Mouse (Mus musculus): Measurements from ENCODE around the gene Ust. TPM values are rescaled to one million over a fixed set of nuclear protein-coding genes. Genes with fewer than 3 reads are reported as not detected.
A peak's percentile ranks its signal among the peaks of the same experiment; 100 is the strongest.

Ust gene
- polyA plus RNA-seq, 1 experiment from 2014 or later = 5.7 TPM

DNA sequence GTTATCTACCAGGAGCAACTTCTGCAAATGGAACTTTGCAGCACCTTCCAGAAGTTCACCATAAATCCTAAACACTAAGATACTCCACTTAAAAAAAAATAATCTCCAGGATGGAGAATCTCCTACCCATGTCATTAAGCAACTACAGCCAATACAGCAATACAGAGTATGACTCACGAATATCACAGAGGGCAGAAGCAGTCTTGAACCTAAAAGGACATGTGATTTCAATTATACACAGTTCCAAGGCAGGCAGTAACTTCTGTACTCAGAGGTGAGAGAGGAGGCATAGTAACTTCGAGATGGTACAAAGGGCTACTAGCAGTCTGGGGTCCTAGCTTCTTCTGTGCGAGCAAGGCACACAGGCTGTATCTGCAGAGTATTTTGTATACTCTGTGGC, 49.1 kb downstream of the Ust start:
- Histone ChIP-seq H3K9me3 (no peaks in the 10 kb centered on the region), H3K9ac (replicated peaks) (no peak overlapping the region), H3K27ac (no peak overlapping the region), H3K4me3 (replicated peaks) (no peak overlapping the region), H3K4me2 (no peak overlapping the region), H3K36me3 (no peaks in the 10 kb centered on the region), H3K27me3 (no peaks in the 10 kb centered on the region), H3K4me1 (replicated peaks) (peaks cover 20% of the 10 kb centered on the region; the same call in 1 of the 2 replicates)
- ATAC-seq (ENCODE audit: insufficient number of reproducible peaks, insufficient read depth, low FRiP score, low TSS enrichment, low read depth) = no peak
- 30% methylated on average over 3 of the region's 3 CpGs for WGBS

DNA sequence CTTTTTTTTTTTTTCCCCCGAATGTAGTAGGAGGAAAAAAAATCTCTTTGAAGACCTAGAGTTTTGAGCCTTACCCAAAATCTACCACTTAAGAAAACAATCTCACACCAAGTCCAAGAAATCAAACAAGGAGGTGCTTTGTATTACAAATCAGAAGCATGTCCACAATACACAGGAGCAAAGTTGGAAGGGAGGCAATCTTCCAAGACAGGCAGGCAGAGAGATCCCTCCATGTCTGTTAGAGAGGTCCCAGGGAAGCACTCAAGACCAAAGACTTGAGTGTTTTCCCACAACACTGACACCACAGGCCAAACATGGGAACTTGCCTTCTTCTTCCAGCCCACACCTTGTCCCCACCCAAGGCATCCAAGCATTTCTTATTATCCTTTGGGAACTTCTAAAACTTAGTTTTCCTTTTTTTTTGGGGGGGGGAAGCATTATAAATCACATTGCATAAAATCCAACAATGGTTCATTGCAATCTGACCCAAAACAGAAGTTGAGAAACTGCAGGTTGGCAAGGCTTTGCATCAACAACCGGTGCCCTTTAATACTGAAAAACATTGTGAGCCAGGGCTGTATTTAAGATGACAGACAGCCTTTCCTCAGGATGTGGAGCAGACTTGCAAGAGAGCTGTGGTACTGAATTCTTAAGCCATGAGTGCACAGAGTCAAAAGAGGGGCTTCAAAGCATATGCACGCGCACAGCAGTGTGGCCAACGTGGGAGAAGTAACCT, 49.8 kb downstream of the Ust start:
- Histone ChIP-seq H3K36me3 (no peaks in the 10 kb centered on the region), H3K9me3 (no peaks in the 10 kb centered on the region), H3K9ac (replicated peaks) (no peak overlapping the region), H3K27me3 (no peaks in the 10 kb centered on the region), H3K4me2 (no peak overlapping the region), H3K27ac (no peak overlapping the region), H3K4me1 (replicated peaks) (peaks cover 20% of the 10 kb centered on the region; the same call in 1 of the 2 replicates), H3K4me3 (replicated peaks) (no peak overlapping the region)
- ATAC-seq (ENCODE audit: insufficient number of reproducible peaks, insufficient read depth, low FRiP score, low TSS enrichment, low read depth) = no peak
- WGBS = 67% methylated on average over 5 of the region's 5 CpGs

DNA sequence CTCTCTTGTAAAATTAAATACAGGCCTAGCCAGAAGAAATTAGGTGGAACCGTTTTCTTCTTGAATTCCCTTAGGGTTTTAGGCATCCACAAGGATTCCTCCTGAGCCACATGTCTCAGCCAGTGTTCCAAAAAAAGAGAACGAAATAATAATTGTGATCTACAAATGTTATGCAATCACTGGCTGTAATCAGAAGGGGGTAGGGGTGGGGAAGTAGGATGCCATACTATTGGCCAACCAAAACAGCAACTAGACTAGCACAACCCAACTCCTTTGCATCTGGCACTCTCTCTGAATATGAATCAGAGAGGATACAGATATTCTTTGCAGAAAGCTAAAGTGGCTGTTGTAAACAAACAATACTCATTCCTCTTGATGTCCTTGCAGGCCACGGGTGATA, 52.7 kb downstream of the Ust start:
- Histone ChIP-seq H3K9me3 (no peaks in the 10 kb centered on the region), H3K4me1 (replicated peaks) (peaks cover 25% of the 10 kb centered on the region; the same call in 1 of the 2 replicates), H3K9ac (replicated peaks) (no peak overlapping the region), H3K27me3 (no peaks in the 10 kb centered on the region), H3K27ac (no peak overlapping the region), H3K4me2 (no peak overlapping the region), H3K4me3 (replicated peaks) (no peak overlapping the region), H3K36me3 (no peaks in the 10 kb centered on the region)
- ATAC-seq (ENCODE audit: insufficient number of reproducible peaks, insufficient read depth, low FRiP score, low TSS enrichment, low read depth) = no peak
- 85% methylated on average over 3 of the region's 3 CpGs for WGBS

DNA sequence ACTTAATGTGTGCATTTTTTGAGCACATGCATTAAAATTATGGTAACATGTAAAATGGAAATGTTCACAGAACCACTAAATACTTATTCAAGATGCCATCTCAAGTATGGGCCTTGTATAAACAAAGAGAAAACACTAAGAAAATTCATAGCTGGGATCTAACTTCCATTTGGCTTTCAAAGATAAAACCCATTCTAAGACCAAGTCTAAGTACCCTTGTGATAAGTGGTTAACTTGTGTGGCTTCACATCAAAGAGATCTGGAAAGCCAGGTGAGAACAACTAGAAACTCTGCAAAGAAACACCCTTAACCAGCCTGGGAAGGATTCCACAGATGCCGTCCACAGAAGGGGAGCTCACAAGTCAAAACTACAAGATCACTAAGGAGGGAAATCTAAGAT, 53.4 kb downstream of the Ust start:
- no peaks in the 10 kb centered on the region for H3K36me3 ChIP-seq
- H3K27ac ChIP-seq = no peak overlapping the region
- no peak overlapping the region for H3K4me3 ChIP-seq (replicated peaks)
- peaks cover 19% of the 10 kb centered on the region; the same call in 1 of the 2 replicates for H3K4me1 ChIP-seq (replicated peaks)
- H3K9ac ChIP-seq (replicated peaks) = no peak overlapping the region
- no peaks in the 10 kb centered on the region for H3K9me3 ChIP-seq
- H3K4me2 ChIP-seq = no peak overlapping the region
- H3K27me3 ChIP-seq = no peaks in the 10 kb centered on the region
- no peak for ATAC-seq (ENCODE audit: insufficient number of reproducible peaks, insufficient read depth, low FRiP score, low TSS enrichment, low read depth)
- 73% methylated on average over 1 of the region's 1 CpGs for WGBS

DNA sequence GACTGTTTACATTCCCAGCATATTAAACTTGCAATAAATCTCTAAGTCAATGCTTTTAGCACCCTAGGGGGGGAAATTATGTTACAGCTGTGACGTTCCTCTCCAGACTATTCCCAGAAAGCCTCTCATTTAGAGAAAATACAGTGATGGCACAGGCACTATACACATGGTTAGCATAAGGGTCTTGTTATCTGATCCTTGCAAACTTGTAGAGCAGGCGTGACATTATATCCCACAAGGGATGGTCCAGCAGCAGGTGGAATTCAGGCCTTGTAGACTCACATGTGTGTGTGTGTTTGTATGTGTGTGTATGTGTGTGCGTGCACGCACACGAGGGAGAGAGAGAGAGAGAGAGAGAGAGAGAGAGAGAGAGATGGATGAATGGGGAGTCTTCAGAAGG, 57.3 kb downstream of the Ust start:
- Histone ChIP-seq H3K27ac (no peak overlapping the region), H3K36me3 (no peaks in the 10 kb centered on the region), H3K4me2 (no peak overlapping the region), H3K9ac (replicated peaks) (no peak overlapping the region), H3K27me3 (no peaks in the 10 kb centered on the region), H3K4me3 (replicated peaks) (no peak overlapping the region), H3K4me1 (replicated peaks) (peaks cover 6% of the 10 kb centered on the region; the same call in 1 of the 2 replicates), H3K9me3 (no peaks in the 10 kb centered on the region)
- WGBS = 68% methylated on average over 5 of the region's 5 CpGs
- ATAC-seq (ENCODE audit: insufficient number of reproducible peaks, insufficient read depth, low FRiP score, low TSS enrichment, low read depth) = no peak

DNA sequence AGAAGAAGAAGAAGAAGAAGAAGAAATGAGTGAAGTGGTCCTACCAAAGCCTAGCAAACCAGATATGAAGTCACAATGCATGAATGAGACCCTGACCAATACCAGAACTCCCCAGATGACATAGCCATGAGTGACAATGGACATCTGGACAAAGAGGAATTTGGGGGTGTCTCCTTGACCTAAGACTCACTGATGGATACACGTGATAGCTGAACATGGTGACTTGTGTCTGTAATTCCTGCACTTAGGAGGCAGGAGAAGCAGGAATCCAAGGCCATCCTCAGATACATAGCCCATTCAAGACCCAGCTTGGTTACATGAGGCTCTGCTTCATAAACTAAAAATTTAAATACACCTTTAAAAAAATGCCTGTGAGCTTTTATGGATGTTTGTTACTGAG, 63.9 kb downstream of the Ust start:
- no peak overlapping the region for H3K4me3 ChIP-seq (replicated peaks)
- ATAC-seq (ENCODE audit: insufficient number of reproducible peaks, insufficient read depth, low FRiP score, low TSS enrichment, low read depth) = no peak
- no peak overlapping the region for H3K4me2 ChIP-seq
- peaks cover 3% of the 10 kb centered on the region for H3K4me1 ChIP-seq (replicated peaks)
- H3K27ac ChIP-seq = no peak overlapping the region
- H3K9ac ChIP-seq (replicated peaks) = no peak overlapping the region
- 58% methylated on average over 1 of the region's 1 CpGs for WGBS
- no peaks in the 10 kb centered on the region for H3K27me3 ChIP-seq
- H3K9me3 ChIP-seq = peaks cover 6% of the 10 kb centered on the region; the same call in 1 of the 2 replicates
- no peaks in the 10 kb centered on the region for H3K36me3 ChIP-seq

DNA sequence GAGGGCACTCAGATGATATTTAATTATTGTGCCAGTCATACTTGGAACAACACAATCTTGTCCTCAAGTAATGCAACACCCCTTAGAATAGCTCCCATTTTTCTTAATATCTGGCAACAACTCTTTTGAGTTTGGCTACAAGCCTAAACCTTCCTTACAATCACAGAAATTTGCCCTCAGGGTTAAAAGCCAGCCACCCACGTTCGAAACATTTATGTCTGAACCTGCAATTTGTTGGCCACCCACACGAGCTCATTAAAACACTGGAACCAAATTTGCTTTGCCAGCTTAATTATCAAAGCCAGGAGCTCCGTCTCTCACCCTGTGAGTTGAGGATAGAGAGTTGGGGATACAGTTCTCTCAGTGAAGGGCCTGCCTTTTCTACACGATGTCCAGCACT, 70.9 kb downstream of the Ust start:
- peaks cover 27% of the 10 kb centered on the region for H3K4me1 ChIP-seq (replicated peaks)
- H3K4me2 ChIP-seq = no peak overlapping the region
- no peaks in the 10 kb centered on the region for H3K9me3 ChIP-seq
- no peaks in the 10 kb centered on the region for H3K36me3 ChIP-seq
- H3K27me3 ChIP-seq = peaks cover 16% of the 10 kb centered on the region
- no peak overlapping the region for H3K9ac ChIP-seq (replicated peaks)
- H3K27ac ChIP-seq = no peak overlapping the region
- WGBS = 17% methylated on average over 5 of the region's 5 CpGs
- no peak for ATAC-seq (ENCODE audit: insufficient number of reproducible peaks, insufficient read depth, low FRiP score, low TSS enrichment, low read depth)
- H3K4me3 ChIP-seq (replicated peaks) = no peak overlapping the region

DNA sequence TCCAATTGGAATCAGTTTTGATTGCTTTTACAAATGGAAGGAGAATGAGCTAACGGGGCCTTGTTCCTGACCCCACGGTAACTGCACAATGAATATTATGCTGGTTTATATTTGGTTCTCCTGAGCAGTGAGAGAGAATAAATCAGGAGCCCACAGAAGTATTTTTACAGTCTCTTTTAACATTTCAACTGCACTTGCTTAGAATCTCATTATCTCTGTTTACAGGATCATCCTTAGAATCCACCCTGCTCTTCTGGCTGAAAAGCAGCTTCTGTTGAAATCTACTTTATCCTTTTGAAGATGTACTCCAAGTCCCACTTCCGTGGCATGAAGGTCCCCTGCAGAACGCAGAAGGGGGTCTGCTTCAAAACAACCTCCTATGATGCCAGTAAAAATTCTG, 71.7 kb downstream of the Ust start:
- no peak overlapping the region for H3K4me2 ChIP-seq
- ATAC-seq (ENCODE audit: insufficient number of reproducible peaks, insufficient read depth, low FRiP score, low TSS enrichment, low read depth) = no peak
- H3K4me1 ChIP-seq (replicated peaks) = peaks cover 27% of the 10 kb centered on the region
- no peak overlapping the region for H3K4me3 ChIP-seq (replicated peaks)
- no peaks in the 10 kb centered on the region for H3K9me3 ChIP-seq
- H3K36me3 ChIP-seq = no peaks in the 10 kb centered on the region
- H3K27ac ChIP-seq = no peak overlapping the region
- peaks cover 19% of the 10 kb centered on the region for H3K27me3 ChIP-seq
- 28% methylated on average over 4 of the region's 4 CpGs for WGBS
- no peak overlapping the region for H3K9ac ChIP-seq (replicated peaks)

DNA sequence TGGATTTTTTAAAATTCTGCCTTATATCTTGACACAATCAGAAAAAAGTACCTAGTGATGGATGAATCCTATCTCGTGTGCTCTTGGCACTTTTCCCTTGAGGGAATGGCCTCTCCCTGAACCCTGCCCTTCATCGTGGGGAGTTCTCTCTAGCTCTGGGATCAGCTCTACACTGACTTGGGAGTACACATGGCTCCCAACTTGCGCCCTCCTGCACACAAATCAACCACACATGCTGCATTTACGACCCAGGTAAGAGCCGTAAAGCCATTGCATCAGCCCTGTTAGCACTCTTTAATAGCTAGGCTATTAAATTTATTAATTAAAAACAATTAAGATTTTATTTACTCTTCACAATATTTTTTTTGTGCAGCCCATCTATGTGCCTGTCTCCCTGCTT, 74.6 kb downstream of the Ust start:
- Histone ChIP-seq H3K4me3 (replicated peaks) (no peak overlapping the region), H3K4me2 (no peak overlapping the region), H3K4me1 (replicated peaks) (peaks cover 24% of the 10 kb centered on the region), H3K27me3 (peaks cover 31% of the 10 kb centered on the region), H3K36me3 (no peaks in the 10 kb centered on the region), H3K9ac (replicated peaks) (no peak overlapping the region), H3K27ac (no peak overlapping the region), H3K9me3 (no peaks in the 10 kb centered on the region)
- peak; percentile 66; the same call in 1 of the 2 replicates for ATAC-seq (ENCODE audit: insufficient number of reproducible peaks, insufficient read depth, low FRiP score, low TSS enrichment, low read depth)
- WGBS = 12% methylated on average over 5 of the region's 5 CpGs

DNA sequence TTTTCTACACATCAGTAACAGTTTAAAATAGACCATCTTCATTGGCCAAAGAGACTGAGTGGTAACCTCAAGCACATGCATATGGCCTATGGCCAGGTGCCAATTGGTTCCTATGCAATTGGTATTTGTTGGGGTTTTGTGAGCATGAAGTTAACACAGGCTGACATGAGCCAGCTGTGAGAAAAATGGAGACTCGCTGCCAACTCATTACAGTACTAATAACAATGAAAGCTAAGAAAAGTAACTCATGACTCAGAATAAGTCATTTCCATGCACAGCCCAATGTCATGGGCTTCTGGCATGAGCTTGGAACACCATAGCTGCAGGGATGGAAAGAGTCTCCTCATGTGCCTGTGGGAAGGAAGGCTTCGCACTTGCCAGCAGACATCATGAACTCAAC, 86.8 kb downstream of the Ust start:
- no peak for ATAC-seq (ENCODE audit: insufficient number of reproducible peaks, insufficient read depth, low FRiP score, low TSS enrichment, low read depth)

DNA sequence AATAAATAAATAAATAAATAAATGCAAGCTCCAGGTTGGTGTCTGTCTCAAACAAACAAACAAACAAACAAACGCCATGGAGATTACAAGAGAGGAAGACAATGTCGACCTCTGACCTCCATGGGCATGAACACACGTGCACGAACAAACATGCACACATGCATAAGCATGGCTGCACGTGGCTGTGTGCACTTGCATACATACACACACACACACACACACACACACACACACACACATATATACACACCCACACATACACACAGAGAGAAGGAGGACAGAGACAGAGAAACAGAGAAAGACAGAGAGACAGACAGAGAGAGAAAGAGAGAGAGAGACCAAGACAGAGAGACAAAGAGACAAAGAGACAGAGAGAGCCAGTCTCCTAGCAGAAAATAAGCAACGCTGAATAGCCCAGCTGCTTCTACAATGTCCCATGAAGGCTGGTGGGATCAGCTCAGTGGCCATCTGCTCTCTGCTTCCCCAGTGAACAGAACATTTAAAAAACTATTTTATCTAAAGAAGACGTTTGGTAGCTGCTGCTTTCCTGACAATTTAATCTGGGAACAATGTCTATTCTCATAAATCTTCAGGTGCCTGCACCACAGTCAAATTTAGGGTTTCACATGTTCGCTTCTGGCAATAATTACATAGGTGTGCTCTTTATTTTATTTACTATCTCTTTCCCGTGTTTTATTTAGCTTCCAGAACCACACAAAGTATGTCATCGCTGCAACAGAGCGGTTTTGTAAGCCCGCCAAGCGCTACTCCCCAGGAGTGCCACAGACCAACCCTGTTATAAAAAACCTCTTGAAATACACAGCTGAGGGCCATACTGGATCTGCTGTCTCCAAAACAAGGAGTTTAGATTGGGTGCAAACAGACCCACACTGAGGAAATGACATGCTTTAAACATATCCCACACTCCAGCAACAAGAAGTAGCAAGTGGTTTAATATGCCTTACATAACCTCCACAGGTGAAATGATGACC, 89.5 kb downstream of the Ust start:
- Histone ChIP-seq H3K9me3 (no peaks in the 10 kb centered on the region), H3K27ac (no peak overlapping the region), H3K4me2 (no peak overlapping the region), H3K4me3 (replicated peaks) (no peak overlapping the region), H3K27me3 (no peaks in the 10 kb centered on the region), H3K36me3 (no peaks in the 10 kb centered on the region), H3K9ac (replicated peaks) (no peak overlapping the region), H3K4me1 (replicated peaks) (peaks cover 22% of the 10 kb centered on the region)
- WGBS = 73% methylated on average over 13 of the region's 13 CpGs
- no peak for ATAC-seq (ENCODE audit: insufficient number of reproducible peaks, insufficient read depth, low FRiP score, low TSS enrichment, low read depth)

More for the DNA sequence above, 86.8 kb downstream of the Ust start:
- H3K9ac ChIP-seq (replicated peaks) = no peak overlapping the region
- H3K27ac ChIP-seq = no peak overlapping the region
- H3K9me3 ChIP-seq = no peaks in the 10 kb centered on the region
- H3K4me1 ChIP-seq (replicated peaks) = peaks cover 22% of the 10 kb centered on the region
- no peak overlapping the region for H3K4me3 ChIP-seq (replicated peaks)
- no peaks in the 10 kb centered on the region for H3K36me3 ChIP-seq
- H3K27me3 ChIP-seq = no peaks in the 10 kb centered on the region
- WGBS = 79% methylated on average over 2 of the region's 2 CpGs
- no peak overlapping the region for H3K4me2 ChIP-seq
